Mouse (Mus musculus) stomach, embryonic 16.5 days (tissue): ENCODE data around the gene Apol9b. TPM values are rescaled to one million over a fixed set of nuclear protein-coding genes. Genes with fewer than 3 reads are reported as not detected.

Source experiments
- ATAC-seq: fragments of 200-750 bp; cut with Nextera tagmentation; 2 replicates; pipeline ENCODE4 v1.8.0; 2017; ENCODE audit warnings: moderate number of reproducible peaks, moderate TSS enrichment; ENCODE audit not compliant: insufficient read depth, low FRiP score
- H3K27ac ChIP-seq: fragments of 300-500 bp; sonication (generic); 2 replicates; pipeline ENCODE4 v1.5.1; 2014; ENCODE audit warnings: low read length
- H3K27me3 ChIP-seq: fragments of 300-500 bp; sonication (generic); 2 replicates; pipeline ENCODE4 v1.6.1; 2014; ENCODE audit warnings: low read length, control low read depth, mixed read lengths; ENCODE audit not compliant: control insufficient read depth, insufficient read depth
- H3K36me3 ChIP-seq: fragments of 300-500 bp; sonication (generic); 2 replicates; pipeline ENCODE4 v1.6.1; 2014; ENCODE audit warnings: low read length; ENCODE audit not compliant: control insufficient read depth, insufficient read depth
- H3K4me1 ChIP-seq: fragments of 300-500 bp; sonication (generic); 2 replicates; pipeline ENCODE4 v1.6.1; 2014; ENCODE audit warnings: low read length, control low read depth, mixed read lengths; ENCODE audit not compliant: control insufficient read depth, insufficient read depth
- H3K4me2 ChIP-seq: fragments of 300-500 bp; sonication (generic); 2 replicates; pipeline ENCODE4 v1.6.1; 2014; ENCODE audit warnings: low read depth, low read length, mixed read lengths
- H3K4me3 ChIP-seq: fragments of 300-500 bp; sonication (generic); replicated peaks from 2 replicates; pipeline ENCODE4 v1.5.1; 2014; ENCODE audit warnings: mild to moderate bottlenecking, low read length
- H3K9ac ChIP-seq: fragments of 300-500 bp; sonication (generic); 2 replicates; pipeline ENCODE4 v1.6.1; 2014; ENCODE audit warnings: low read length
- H3K9me3 ChIP-seq: fragments of 300-500 bp; sonication (generic); replicated peaks from 2 replicates; pipeline ENCODE4 v1.6.1; 2016; ENCODE audit warnings: low read length, control low read depth; ENCODE audit not compliant: control insufficient read depth
- WGBS: fragments of 180-500 bp; shearing (Covaris S2); extraction: QIAGEN DNeasy Blood & Tissue Kit; methylation state at CpG from one replicate; pipeline ENCODE4 v1.1.7; 2014; 5-methylcytosine and 5-hydroxymethylcytosine counted together
- polyA plus RNA-seq: library from polyadenylated mRNA; unstranded; fragments of >200 nt; fragmentation: Nextera tagmentation; extraction: Ambion mirVana; gene quantifications from 2 replicates; pipeline ENCODE4 v1.2.1, GENCODE M21; 2015

Apol9b gene
- polyA plus RNA-seq, 1 experiment from 2014 or later, result 0.37 TPM

DNA sequence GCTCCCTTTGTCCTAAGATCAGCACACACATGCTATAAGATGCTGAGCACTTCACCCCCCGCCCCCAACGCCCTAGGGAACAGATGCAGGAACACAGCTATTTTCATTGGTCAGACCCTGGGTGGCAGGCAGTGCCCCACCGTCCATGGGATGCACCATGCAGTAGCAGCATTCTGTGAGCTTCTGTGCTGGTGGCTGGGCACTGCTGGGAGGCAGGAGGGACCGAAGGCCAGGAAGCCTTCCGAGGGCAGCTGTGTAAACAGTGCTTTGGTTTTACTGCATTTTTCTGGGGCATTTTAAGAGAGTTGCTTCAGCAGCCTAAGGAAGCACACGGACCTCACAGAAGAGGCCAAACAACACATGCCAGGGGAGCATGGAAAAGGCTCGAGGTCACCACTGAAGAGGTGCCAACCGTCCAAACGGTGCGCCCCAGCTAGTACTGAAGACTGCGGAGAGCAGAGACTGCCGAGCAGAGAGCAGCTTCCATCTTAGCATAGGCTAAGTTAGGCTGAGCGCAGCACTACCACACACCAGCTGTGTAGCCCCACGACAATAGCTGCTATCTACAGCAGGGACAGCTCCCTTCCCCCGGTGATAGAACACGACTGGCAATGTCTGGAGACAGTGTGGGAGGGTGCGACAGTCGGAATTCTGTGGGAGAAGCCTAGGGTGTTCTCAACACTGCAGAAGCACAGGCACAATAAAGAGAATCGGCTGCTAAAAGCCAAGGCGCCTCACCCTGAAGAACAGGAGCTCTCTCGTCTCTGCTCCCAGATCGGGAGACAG lies 55.4 kb downstream of the Apol9b start:
- ATAC-seq, result no peak
- Histone ChIP-seq H3K9ac (no peak overlapping the region), H3K9me3 (no peaks in the 10 kb centered on the region), H3K4me2 (no peak overlapping the region), H3K4me3 (no peak overlapping the region), H3K27ac (no peak overlapping the region), H3K27me3 (no peaks in the 10 kb centered on the region), H3K4me1 (no peaks in the 10 kb centered on the region), H3K36me3 (peaks cover 65% of the 10 kb centered on the region)
- 68% methylated on average over 22 of the region's 22 CpGs for WGBS

- no peak overlapping the region for H3K9ac ChIP-seq
- no peaks in the 10 kb centered on the region for H3K27me3 ChIP-seq
- H3K4me3 ChIP-seq, result no peak overlapping the region
- WGBS, result 67% methylated on average over 1 of the region's 1 CpGs
- no peak overlapping the region for H3K27ac ChIP-seq
- H3K9me3 ChIP-seq, result no peaks in the 10 kb centered on the region
- no peak overlapping the region for H3K4me2 ChIP-seq
- no peaks in the 10 kb centered on the region for H3K4me1 ChIP-seq
- H3K36me3 ChIP-seq, result peaks cover 68% of the 10 kb centered on the region
- ATAC-seq, result no peak
Measured at GRCm38 (mm10) chr15:77785807-77786206, 57.0 kb downstream of the Apol9b start.

Other genes with a start within 250 kb of the Apol9b start
- not detected in 2 replicates for gene Apol11a, start 220.8 kb upstream of the Apol9b start, polyA plus RNA-seq
- gene Apol7c, start 195.7 kb upstream of the Apol9b start, polyA plus RNA-seq, result 0.46 and 0.75 TPM in 2 replicates
- gene 1700025B11Rik, start 167.1 kb upstream of the Apol9b start, polyA plus RNA-seq, result not detected in 2 replicates
- gene Apol10b, start 132.9 kb upstream of the Apol9b start, polyA plus RNA-seq, result 0.18 and 0.47 TPM in 2 replicates
- gene Gm36245, start 129.8 kb upstream of the Apol9b start, polyA plus RNA-seq, result not detected in 2 replicates
- gene Apol11b, start 85.8 kb upstream of the Apol9b start, polyA plus RNA-seq, result 0.19 and 0.41 TPM in 2 replicates
- gene Apol7e, start 30.2 kb upstream of the Apol9b start, polyA plus RNA-seq, result 0.17 and 0.35 TPM in 2 replicates
- gene Apol8, start 28.0 kb downstream of the Apol9b start, polyA plus RNA-seq, result 1.2 TPM in 2 replicates
- gene Myh9, start 113.1 kb downstream of the Apol9b start, polyA plus RNA-seq, result 54.5 and 63.5 TPM in 2 replicates
- gene Txn2, start 200.0 kb downstream of the Apol9b start, polyA plus RNA-seq, result 232 and 253 TPM in 2 replicates
- gene Foxred2, start 227.7 kb downstream of the Apol9b start, polyA plus RNA-seq, result 2.9 and 3.3 TPM in 2 replicates
- 182 and 186 TPM in 2 replicates for gene Eif3d, start 241.8 kb downstream of the Apol9b start, polyA plus RNA-seq